Mouse (Mus musculus) adrenal gland, postnatal 25 days (tissue): Measurements from ENCODE around the gene Bank1. TPM values are rescaled to one million over a fixed set of nuclear protein-coding genes. Genes with fewer than 3 reads are reported as not detected.

Experiments used
- DNase-seq: peaks from one replicate; pipeline ENCODE4 v3.0.0; 2021; ENCODE audit warnings: mixed read lengths
- total RNA-seq: library from RNA; stranded (reverse); gene quantifications from 2 replicates; pipeline ENCODE4 v1.2.3, GENCODE M21; 2021

Bank1 gene
- total RNA-seq, 1 experiment from 2014 or later = 0.82 TPM

- DNase-seq = no peak
These were observed 222.5 kb downstream of the Bank1 start for GRCm38 (mm10) chr3:136103339-136103738.

- no peak for DNase-seq
These were observed 224.8 kb downstream of the Bank1 start for GRCm38 (mm10) chr3:136100973-136101500.

DNA sequence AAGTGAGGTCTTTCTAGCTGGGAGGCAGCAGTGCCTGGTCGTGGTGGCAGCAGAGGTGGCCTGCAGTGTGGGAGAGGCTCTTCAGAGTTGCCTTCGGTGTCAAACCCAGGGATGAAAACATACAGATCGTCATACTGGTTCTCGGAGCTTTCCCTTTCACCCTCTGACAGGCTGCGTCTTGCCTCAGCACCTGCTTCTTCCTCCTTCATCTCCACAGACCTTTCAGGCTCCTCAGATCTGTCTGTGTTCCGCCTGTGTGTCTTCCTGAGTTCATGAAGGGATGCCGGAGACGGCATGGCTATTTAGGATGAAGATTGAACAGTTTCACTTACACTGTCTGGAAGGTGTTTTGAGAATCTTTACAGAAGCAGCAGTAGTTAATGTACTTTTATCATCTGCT is 225.6 kb downstream of the Bank1 start:
- DNase-seq = no peak

GRCm38 (mm10) chr3:136086948-136087660 is 238.8 kb downstream of the Bank1 start:
- DNase-seq = no peak

GRCm38 (mm10) chr3:136086431-136086830 is 239.4 kb downstream of the Bank1 start:
- DNase-seq = no peak

DNA sequence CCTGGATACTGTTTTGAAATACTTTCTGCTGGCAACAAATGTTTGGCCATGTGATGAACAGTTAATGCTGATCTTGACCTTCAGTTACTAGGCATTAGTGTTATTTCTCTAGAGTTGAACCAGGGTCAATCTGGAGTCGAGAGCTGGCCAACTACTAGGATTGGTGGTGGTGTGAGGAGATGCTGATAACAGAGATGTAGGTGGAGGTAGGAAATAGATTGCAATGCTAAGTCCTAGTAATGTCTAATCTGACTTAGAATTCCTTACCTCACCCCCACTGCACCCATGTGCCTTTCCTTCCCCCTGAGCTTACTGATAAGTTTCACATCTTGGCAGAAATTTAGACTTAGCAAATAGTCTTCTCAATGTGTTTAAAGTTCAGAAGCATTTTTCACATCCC is 240.8 kb downstream of the Bank1 start:
- DNase-seq = no peak

DNA sequence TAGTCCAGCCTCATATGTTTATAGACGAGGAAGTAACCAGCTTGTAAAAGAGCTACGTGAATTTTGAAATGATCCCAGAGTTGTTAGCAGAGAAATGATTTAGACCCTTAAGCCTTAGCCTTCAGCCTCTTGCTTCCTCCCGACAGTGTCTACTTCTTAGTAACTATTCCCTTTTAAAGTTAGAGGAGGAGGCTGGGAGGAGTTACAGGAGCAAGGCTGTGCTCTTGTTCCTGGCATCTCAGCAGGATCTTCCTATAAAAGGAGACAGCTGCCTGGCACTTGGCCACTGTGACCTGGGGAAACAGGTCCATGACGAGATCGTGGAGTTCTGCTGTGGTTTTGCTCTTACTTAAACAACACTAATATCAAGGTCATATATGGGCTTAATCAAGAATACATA is 241.8 kb downstream of the Bank1 start:
- DNase-seq = peak; percentile 3

GRCm38 (mm10) chr3:136081264-136081663 is 244.6 kb downstream of the Bank1 start:
- no peak for DNase-seq

DNA sequence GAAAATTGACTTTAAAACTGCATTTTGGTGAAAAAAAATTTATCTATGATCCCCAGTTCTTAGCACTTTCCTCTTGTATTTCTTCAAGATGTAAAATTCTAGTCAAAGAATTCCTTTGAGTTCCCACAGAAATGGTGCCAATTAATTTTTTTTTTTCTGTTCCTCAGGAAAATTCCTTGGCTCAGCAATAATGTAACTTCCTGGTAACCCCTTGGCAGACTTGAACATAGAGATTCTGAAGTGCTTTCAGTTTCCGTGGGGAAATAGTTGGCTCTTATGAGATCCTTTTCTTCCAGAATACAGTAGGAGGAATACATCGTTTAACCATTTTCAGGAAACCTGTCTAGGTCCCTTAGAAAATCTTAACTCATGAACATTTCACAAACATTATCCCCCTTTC is 247.3 kb downstream of the Bank1 start:
- DNase-seq = no peak

DNA sequence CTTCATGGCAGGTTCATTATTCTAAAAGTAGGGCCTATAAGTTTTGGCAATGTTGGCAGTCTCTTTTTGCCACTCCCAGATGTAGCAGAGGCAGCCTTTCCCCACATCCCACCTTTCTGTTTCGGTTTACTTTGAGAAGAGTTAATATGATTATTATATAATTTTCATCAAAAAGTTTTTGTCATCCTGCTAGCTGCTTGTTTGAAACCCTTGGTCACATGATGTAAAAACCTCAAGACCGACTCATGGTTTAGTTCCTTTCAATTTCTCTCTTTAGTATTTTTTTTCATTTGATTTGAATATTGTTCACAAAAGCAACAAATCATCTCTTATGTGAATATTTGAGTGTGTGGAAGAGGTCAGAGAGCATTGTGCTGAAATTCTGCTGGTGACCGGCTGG is 255.5 kb downstream of the Bank1 start:
- no peak for DNase-seq

DNA sequence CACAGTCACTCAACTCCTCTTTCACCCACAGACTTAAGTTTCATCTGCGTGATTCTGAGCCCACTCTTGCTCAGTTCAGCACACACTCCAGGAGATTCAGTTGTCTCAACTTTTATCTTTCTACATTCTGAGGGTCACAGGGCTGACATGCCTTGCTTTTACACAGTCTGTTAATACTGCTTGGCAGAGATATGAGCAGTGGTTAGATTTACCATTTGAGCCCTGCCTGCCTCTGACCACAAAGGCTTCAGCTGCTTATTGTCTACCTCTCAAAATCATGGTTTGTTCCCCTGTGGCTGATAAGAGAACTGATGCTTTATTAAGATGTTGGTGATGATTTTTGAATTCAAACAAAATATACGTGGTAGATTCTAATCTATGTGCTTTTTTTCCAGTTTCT is 264.0 kb downstream of the Bank1 start:
- DNase-seq = no peak

- no peak for DNase-seq
These were observed 275.2 kb downstream of the Bank1 start for GRCm38 (mm10) chr3:136050635-136051034.

DNA sequence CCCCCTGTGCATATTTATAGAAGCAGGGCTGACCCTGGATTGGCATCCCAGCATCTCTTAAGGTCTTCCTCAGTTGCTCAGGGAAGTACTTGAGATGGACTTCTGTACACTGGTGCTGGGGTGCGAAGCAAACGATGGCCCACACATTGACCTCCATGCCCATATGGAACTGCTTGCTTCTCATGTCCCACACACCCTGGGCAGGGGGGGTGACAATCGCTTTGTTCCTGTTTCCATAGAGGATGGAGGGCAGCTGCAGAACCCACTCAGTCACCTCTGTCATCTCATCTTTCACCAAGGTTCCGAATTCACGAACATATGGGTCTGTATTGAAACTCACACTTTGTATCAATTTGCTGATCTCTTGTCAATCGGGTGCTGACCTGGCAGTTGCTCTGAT is 275.7 kb downstream of the Bank1 start:
- DNase-seq = no peak

- DNase-seq = no peak
These were observed 277.8 kb downstream of the Bank1 start for GRCm38 (mm10) chr3:136048026-136048425.

- no peak for DNase-seq
These were observed 280.5 kb downstream of the Bank1 start for GRCm38 (mm10) chr3:136045381-136045780.

GRCm38 (mm10) chr3:136040041-136040440 is 285.8 kb downstream of the Bank1 start:
- DNase-seq = no peak

DNA sequence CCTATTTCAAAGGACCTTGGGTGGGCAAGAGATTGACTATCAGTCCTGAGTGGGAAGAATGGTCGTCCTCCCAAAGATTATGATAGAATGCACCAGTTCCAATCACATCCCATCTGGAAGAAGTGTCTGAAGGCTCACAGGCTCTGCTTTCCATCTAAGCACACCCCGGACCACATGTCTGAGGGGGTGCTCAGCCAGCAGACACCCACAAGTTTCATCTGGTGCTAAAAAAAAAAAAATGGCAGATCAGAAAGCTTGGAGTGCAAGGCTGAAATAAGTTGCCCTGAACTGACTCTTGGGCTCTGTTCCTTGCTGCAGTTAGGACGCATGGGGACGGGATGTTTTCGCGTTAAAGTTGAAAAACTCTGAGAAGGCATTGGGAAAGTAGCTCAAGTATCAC is 286.4 kb downstream of the Bank1 start:
- DNase-seq = no peak

DNA sequence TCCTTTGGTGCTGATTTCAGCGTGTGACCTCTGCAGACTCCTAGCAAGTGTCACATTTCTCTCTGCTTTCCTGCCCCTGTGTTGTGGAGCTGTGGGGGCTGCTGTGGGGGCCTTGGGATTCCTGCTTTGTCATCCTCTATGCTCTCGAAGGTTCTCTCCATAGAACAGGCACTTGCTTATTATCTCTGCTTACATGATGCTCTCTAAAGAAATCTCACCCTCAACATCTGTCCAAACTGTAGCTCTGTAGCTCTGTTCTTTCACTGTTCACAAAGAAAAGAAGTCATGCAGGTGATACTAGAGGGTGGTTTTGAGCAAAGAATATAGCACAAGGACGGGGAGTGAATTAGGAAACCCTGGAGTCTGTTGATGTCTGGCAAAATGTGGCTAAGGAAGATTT is 288.6 kb downstream of the Bank1 start:
- no peak for DNase-seq

DNA sequence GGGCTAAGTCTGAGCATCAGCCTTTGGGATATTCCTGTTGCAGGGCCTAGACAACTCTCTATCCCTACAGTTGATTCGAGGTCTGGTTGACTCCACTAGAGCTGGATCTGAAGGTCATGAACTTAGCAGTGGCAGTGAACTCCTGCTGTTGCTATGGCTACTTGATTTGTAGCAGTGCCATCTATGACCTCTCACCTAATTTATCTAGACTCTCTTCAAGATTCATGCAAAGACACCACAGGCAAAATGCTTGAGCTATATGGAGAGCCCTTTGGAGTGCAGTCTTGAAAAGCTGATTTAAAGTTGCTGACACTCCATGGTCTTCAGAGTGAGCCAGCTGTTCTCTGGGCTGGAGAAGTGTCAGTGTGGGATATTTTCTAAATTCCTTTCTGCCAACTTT is 290.1 kb downstream of the Bank1 start:
- DNase-seq = no peak

DNA sequence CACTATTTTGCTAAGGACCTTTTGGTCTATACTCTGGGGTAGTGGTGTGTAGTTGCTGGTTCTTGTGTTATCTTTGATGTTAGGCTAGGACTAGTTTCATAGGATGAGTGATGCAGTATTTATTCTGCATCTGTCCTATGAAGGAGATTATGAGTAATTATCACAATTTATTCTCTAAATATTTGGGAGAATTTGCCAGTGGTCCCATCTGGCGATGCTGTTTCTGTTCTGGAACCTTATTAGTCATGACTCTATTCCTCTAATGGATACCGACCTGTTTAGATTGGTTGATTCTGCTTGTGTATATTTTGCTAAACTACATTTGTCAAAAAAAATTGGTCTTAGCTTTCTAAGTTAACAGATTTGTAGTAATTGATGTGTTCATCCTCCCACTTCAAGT is 301.0 kb downstream of the Bank1 start:
- no peak for DNase-seq

DNA sequence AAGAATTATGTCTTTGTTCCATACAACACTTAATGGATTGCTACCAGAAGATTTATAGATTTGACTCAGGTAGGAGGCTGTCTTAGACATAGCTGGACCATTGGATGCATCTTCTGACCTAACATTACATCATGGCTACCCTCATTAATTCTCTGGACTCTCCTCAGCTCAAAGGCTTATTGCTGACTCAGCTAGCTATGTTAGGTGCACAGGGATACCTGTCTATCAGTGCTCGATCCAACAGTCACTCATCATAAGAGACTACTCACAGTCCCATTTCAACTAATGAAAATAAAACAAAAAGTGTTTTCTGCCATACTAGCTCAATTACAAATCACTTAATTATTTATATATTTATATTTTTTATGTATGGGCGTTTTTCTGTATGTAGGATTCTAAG is 308.3 kb downstream of the Bank1 start:
- DNase-seq = no peak

DNA sequence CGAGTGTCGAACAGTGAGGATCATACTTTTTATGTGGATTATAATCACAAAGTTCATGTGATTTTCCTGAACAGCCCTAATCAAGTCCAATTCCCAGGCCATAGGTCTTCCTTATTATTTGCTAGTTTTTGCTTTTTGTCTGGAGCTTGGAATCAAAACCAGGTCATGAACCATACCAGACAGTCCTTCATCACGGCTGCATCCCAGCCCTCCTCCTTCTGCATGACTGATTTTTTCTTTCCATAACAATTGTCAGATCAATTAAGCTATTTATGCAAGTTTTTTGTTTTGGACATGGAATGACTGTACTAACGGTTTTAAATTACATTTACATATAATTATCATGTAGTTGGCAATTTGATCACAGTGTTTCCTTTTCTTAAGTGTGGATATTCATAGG is 315.2 kb downstream of the Bank1 start:
- DNase-seq = no peak

- DNase-seq = peak; percentile 1
These were observed 318.0 kb downstream of the Bank1 start for GRCm38 (mm10) chr3:136007846-136008245.

DNA sequence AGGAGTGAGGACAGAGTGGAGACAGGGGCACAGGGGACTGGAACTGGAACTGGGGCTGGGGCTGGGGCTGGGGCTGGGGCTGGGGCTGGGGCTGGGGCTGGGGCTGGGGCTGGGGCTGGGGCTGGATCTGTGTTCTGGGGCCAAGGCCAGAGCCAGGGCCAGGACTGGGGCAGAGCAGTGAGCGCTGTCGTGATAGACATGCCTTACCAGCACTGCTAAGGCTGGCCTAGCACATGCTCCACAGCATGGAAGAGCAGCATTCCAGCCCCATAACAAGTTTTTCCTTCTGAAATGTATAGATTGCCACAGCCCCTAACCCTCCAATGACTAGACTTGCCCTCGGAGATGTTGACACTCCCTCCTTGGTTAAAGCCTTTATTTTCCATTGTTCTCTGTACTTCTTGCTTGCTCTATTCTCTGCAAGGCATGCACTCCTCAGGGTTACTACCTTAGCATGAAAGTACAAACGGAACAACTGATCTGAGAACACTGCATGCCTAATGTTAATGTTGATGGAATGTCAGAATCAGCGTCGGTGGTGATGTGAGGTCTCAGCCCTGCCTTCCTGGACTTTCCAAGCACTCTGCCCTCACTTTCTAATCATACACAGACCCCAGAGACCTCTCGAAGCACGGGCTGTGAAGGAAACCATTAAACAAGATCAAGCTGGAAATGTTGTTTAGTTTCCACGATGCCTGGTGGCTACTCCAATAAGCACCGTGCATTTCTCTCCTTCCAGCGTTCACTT is 318.6 kb downstream of the Bank1 start:
- DNase-seq = no peak
